In genomic region chr13:120313584-120313983, GRCm38 (mm10) we compare ENCODE assay signal across 9 mouse cellular contexts. TPM values are rescaled to one million over a fixed set of nuclear protein-coding genes. Genes with fewer than 3 reads are reported as not detected.
A peak's percentile ranks its signal among the peaks of the same experiment; 100 is the strongest.
DNase-seq lines count a peak whose midpoint lies in the region; ATAC-seq lines count a peak whose summit lies in the region.
"Had no signal": no experiment of that assay in that cellular context is flagged by ENCODE, and none has a peak within 500 bp of the region (broad histone marks: within the 10 kb centered on the region; RNA-seq: fewer than 3 reads in every experiment).

No protein-coding gene starts in this region.

- H3K9me3 ChIP-seq in heart, embryonic 12.5 days (replicated peaks): no peaks in the 10 kb centered on the region
- H3K9me3 ChIP-seq in limb, embryonic 13.5 days: no peaks in the 10 kb centered on the region

- H3K27ac ChIP-seq in heart, embryonic 12.5 days (ENCODE audit: poor library complexity, severe bottlenecking): no peak overlapping the region
- no peak overlapping the region for H3K27ac ChIP-seq in limb, embryonic 13.5 days

- no peaks in the 10 kb centered on the region for H3K36me3 ChIP-seq in heart, embryonic 12.5 days
- no peaks in the 10 kb centered on the region for H3K36me3 ChIP-seq in limb, embryonic 13.5 days

- H3K27me3 ChIP-seq in heart, embryonic 12.5 days (replicated peaks): 0 out of 2 replicates have a peak, but pooled peaks cover 4% of the 10 kb centered on the region
- no peaks in the 10 kb centered on the region for H3K27me3 ChIP-seq in limb, embryonic 13.5 days

- WGBS in heart, embryonic 12.5 days: 29% methylated on average over 14 of the region's 14 CpGs
- 42% methylated on average over 14 of the region's 14 CpGs for WGBS in limb, embryonic 13.5 days

- no peak overlapping the region for H3K9ac ChIP-seq in heart, embryonic 12.5 days
- H3K9ac ChIP-seq in limb, embryonic 13.5 days: no peak overlapping the region

- no peak for DNase-seq in heart, adult 8-10 months (ENCODE audit: low spot score)
- DNase-seq in right cerebral cortex, postnatal 14 days: peak; percentile 8
- DNase-seq in right cerebral cortex, adult 2 months (ENCODE audit: low spot score in 2 of 2): no peak
- peak; percentile 66 for DNase-seq in thymus, postnatal 4 days
- DNase-seq in ovary, postnatal 10 days (ENCODE audit: low spot score): no peak
- DNase-seq in cerebellum, adult 11 months: no peak

- no peak overlapping the region for H3K4me3 ChIP-seq in heart, embryonic 12.5 days
- no peak overlapping the region for H3K4me3 ChIP-seq in limb, embryonic 13.5 days
- H3K4me3 ChIP-seq: erythroblast, embryonic 14.5 days had no signal

- H3K4me1 ChIP-seq in heart, embryonic 12.5 days (replicated peaks): no peaks in the 10 kb centered on the region
- no peaks in the 10 kb centered on the region for H3K4me1 ChIP-seq in limb, embryonic 13.5 days

- H3K4me2 ChIP-seq in heart, embryonic 12.5 days: peak overlapping the region; percentile 20; the same call in 1 of the 2 replicates
- peak overlapping the region; percentile 9; the same call in 1 of the 2 replicates for H3K4me2 ChIP-seq in limb, embryonic 13.5 days (replicated peaks)

- no peak for ATAC-seq in heart, embryonic 12.5 days (ENCODE audit: insufficient number of reproducible peaks, low FRiP score)
- no peak for ATAC-seq in limb, embryonic 13.5 days (ENCODE audit: low FRiP score, low read depth)

RNA-seq across cellular contexts. Expression of gene Tcstv3, which starts 3.1 kb away (rescaled TPM):
- polyA plus RNA-seq in heart, embryonic 12.5 days (2016; fragmentation: Nextera tagmentation; extraction: Ambion mirVana): not detected in 2 replicates
- not detected for total RNA-seq in heart, adult 8-10 months (2022)
- not detected in 2 replicates for polyA plus RNA-seq in limb, embryonic 13.5 days (2015; fragmentation: Nextera tagmentation; extraction: Ambion mirVana)
- polyA plus RNA-seq: erythroblast, embryonic 14.5 days had no signal

RNA-seq across cellular contexts. Expression of gene BC147527, which starts 13.4 kb away (rescaled TPM):
- polyA plus RNA-seq in heart, embryonic 12.5 days (2016; fragmentation: Nextera tagmentation; extraction: Ambion mirVana): not detected in 2 replicates
- total RNA-seq in heart, adult 8-10 months (2022): not detected
- 0.11 and 0.46 TPM in 2 replicates for polyA plus RNA-seq in limb, embryonic 13.5 days (2015; fragmentation: Nextera tagmentation; extraction: Ambion mirVana)
- polyA plus RNA-seq: erythroblast, embryonic 14.5 days had no signal

RNA-seq across cellular contexts. Expression of gene AF067061, which starts 50.7 kb away (rescaled TPM):
- polyA plus RNA-seq in heart, embryonic 12.5 days (2016; fragmentation: Nextera tagmentation; extraction: Ambion mirVana): not detected in 2 replicates
- total RNA-seq in heart, adult 8-10 months (2022): not detected
- not detected in 2 replicates for polyA plus RNA-seq in limb, embryonic 13.5 days (2015; fragmentation: Nextera tagmentation; extraction: Ambion mirVana)
- polyA plus RNA-seq: erythroblast, embryonic 14.5 days had no signal

Comparison
In these comparisons a context has a peak if more than half of its experiments do, and no peak if none do; other contexts are left out.
1. DNase-seq: peak in right cerebral cortex, postnatal 14 days (single experiment) and thymus, postnatal 4 days (single experiment); none in heart, adult 8-10 months (single experiment), right cerebral cortex, adult 2 months (0 of 2), ovary, postnatal 10 days (single experiment) and cerebellum, adult 11 months (single experiment).